Mouse (Mus musculus): ENCODE measurements around the gene Bend5.

GRCm38 (mm10) chr4:111457568-111457967, 42.8 kb downstream of the Bend5 start:
- no peak for TF ChIP-seq POLR2A (IDR thresholded peaks at IDR 0.05; ENCODE audit: low read depth, low read length)
- TF ChIP-seq CTCF (conservative IDR thresholded peaks at IDR 0.05 in 1 of 2, IDR thresholded peaks at IDR 0.05 in 1 of 2; ENCODE audit: low read depth in 2 of 2, low read length in 2 of 2) = no peak
- no peak for TF ChIP-seq IRF4 (IDR thresholded peaks at IDR 0.05; ENCODE audit: low read depth, low read length)
- TF ChIP-seq CHD1 (IDR thresholded peaks at IDR 0.05; ENCODE audit: low read depth, low read length) = no peak
- TF ChIP-seq JUND (conservative IDR thresholded peaks at IDR 0.05; ENCODE audit: low read depth, low read length) = no peak
- TF ChIP-seq ZKSCAN1 (IDR thresholded peaks at IDR 0.05; ENCODE audit: borderline replicate concordance, low read depth, low read length) = no peak
- no peak for TF ChIP-seq POLR2AphosphoS2 (IDR thresholded peaks at IDR 0.05; ENCODE audit: low read depth, low read length)

Measured in CH12.LX (cell line).